Mouse (Mus musculus) heart, embryonic 11.5 days (tissue): ENCODE data around the gene Nrde2. TPM values are rescaled to one million over a fixed set of nuclear protein-coding genes. Genes with fewer than 3 reads are reported as not detected.

Source experiments
- ATAC-seq: fragments of 200-750 bp; cut with Nextera tagmentation; replicated peaks from 2 replicates; pipeline ENCODE4 v1.8.0; 2017; ENCODE audit warnings: moderate library complexity; ENCODE audit not compliant: insufficient number of reproducible peaks, low FRiP score, low TSS enrichment
- H3K27ac ChIP-seq: fragments of 300-500 bp; sonication (generic); 2 replicates; pipeline ENCODE4 v1.5.1; 2014; ENCODE audit warnings: mild to moderate bottlenecking, low read depth, low read length
- H3K27me3 ChIP-seq: fragments of 300-500 bp; sonication (generic); 2 replicates; pipeline ENCODE4 v1.6.1; 2014; ENCODE audit warnings: mild to moderate bottlenecking, low read length, mixed read lengths; ENCODE audit not compliant: control insufficient read depth, insufficient read depth
- H3K36me3 ChIP-seq: fragments of 300-500 bp; sonication (generic); 2 replicates; pipeline ENCODE4 v1.6.1; 2014; ENCODE audit warnings: mild to moderate bottlenecking, low read length, moderate library complexity, mixed read lengths; ENCODE audit not compliant: control insufficient read depth, insufficient read depth
- H3K4me1 ChIP-seq: fragments of 300-500 bp; sonication (generic); 2 replicates; pipeline ENCODE4 v1.6.1; 2014; ENCODE audit warnings: low read length; ENCODE audit not compliant: control insufficient read depth, insufficient read depth
- H3K4me2 ChIP-seq: fragments of 300-500 bp; sonication (generic); 2 replicates; pipeline ENCODE4 v1.6.1; 2014; ENCODE audit warnings: mild to moderate bottlenecking, moderate library complexity
- H3K4me3 ChIP-seq: fragments of 300-500 bp; sonication (generic); 2 replicates; pipeline ENCODE4 v1.5.1; 2014; ENCODE audit warnings: low read depth, low read length
- H3K9ac ChIP-seq: fragments of 300-500 bp; sonication (generic); 2 replicates; pipeline ENCODE4 v1.6.1; 2014; ENCODE audit warnings: mild to moderate bottlenecking, low read depth, low read length, moderate library complexity
- H3K9me3 ChIP-seq: fragments of 300-500 bp; sonication (generic); replicated peaks from 2 replicates; pipeline ENCODE4 v1.6.1; 2016; ENCODE audit warnings: low read length; ENCODE audit not compliant: control insufficient read depth
- WGBS: fragments of 180-500 bp; shearing (Covaris S2); extraction: QIAGEN DNeasy Blood & Tissue Kit; methylation state at CpG from one replicate; pipeline ENCODE4 v1.1.7; 2014; ENCODE audit not compliant: insufficient replicate concordance; 5-methylcytosine and 5-hydroxymethylcytosine counted together
- polyA plus RNA-seq: library from polyadenylated mRNA; unstranded; fragments of >200 nt; fragmentation: Nextera tagmentation; extraction: Ambion mirVana; gene quantifications from 2 replicates; pipeline ENCODE4 v1.2.1, GENCODE M21; 2014

Gene Nrde2
- polyA plus RNA-seq, 1 experiment from 2014 or later: 6.2 TPM

GRCm38 (mm10) chr12:100126968-100127865 is 32.2 kb downstream of the Nrde2 start:
- H3K4me2 ChIP-seq: peak overlapping the region; percentile 12
- H3K9me3 ChIP-seq: no peaks in the 10 kb centered on the region
- peak overlapping the region; percentile 30; the same call in 1 of the 2 replicates for H3K9ac ChIP-seq
- H3K27me3 ChIP-seq: no peaks in the 10 kb centered on the region
- peaks cover 20% of the 10 kb centered on the region for H3K4me1 ChIP-seq
- peak; percentile 58; the same call in 1 of the 2 replicates for ATAC-seq
- 50% methylated on average over 17 of the region's 17 CpGs for WGBS
- H3K36me3 ChIP-seq: peaks cover 44% of the 10 kb centered on the region
- no peak overlapping the region for H3K4me3 ChIP-seq
- peak overlapping the region; percentile 85 for H3K27ac ChIP-seq

- peaks cover 20% of the 10 kb centered on the region for H3K4me1 ChIP-seq
- H3K27ac ChIP-seq: no peak overlapping the region
- no peak overlapping the region for H3K9ac ChIP-seq
- H3K4me2 ChIP-seq: no peak overlapping the region
- no peak for ATAC-seq
- no peaks in the 10 kb centered on the region for H3K9me3 ChIP-seq
- no peaks in the 10 kb centered on the region for H3K27me3 ChIP-seq
- 81% methylated on average over 16 of the region's 16 CpGs for WGBS
- H3K4me3 ChIP-seq: no peak overlapping the region
- peaks cover 42% of the 10 kb centered on the region for H3K36me3 ChIP-seq
Measured at GRCm38 (mm10) chr12:100124913-100125798, 34.3 kb downstream of the Nrde2 start.

GRCm38 (mm10) chr12:100123476-100123875 is 36.0 kb downstream of the Nrde2 start:
- 85% methylated on average over 9 of the region's 9 CpGs for WGBS
- no peaks in the 10 kb centered on the region for H3K9me3 ChIP-seq
- H3K27ac ChIP-seq: no peak overlapping the region
- no peak for ATAC-seq
- peaks cover 15% of the 10 kb centered on the region for H3K4me1 ChIP-seq
- H3K36me3 ChIP-seq: peaks cover 47% of the 10 kb centered on the region
- H3K27me3 ChIP-seq: no peaks in the 10 kb centered on the region
- no peak overlapping the region for H3K4me2 ChIP-seq
- no peak overlapping the region for H3K4me3 ChIP-seq
- no peak overlapping the region for H3K9ac ChIP-seq

- Histone ChIP-seq H3K27me3 (no peaks in the 10 kb centered on the region), H3K4me2 (no peak overlapping the region), H3K4me1 (peaks cover 9% of the 10 kb centered on the region), H3K27ac (no peak overlapping the region), H3K4me3 (no peak overlapping the region), H3K36me3 (peaks cover 49% of the 10 kb centered on the region), H3K9ac (no peak overlapping the region), H3K9me3 (no peaks in the 10 kb centered on the region)
- no peak for ATAC-seq
- 84% methylated on average over 7 of the region's 7 CpGs for WGBS
Measured at GRCm38 (mm10) chr12:100122921-100123381, 36.5 kb downstream of the Nrde2 start.

GRCm38 (mm10) chr12:100115982-100116381 is 43.5 kb downstream of the Nrde2 start:
- Histone ChIP-seq H3K4me1 (peaks cover 6% of the 10 kb centered on the region), H3K9ac (no peak overlapping the region), H3K4me2 (no peak overlapping the region), H3K27me3 (no peaks in the 10 kb centered on the region), H3K4me3 (no peak overlapping the region), H3K36me3 (peaks cover 54% of the 10 kb centered on the region), H3K27ac (no peak overlapping the region), H3K9me3 (no peaks in the 10 kb centered on the region)
- 94% methylated on average over 5 of the region's 5 CpGs for WGBS
- ATAC-seq: no peak

GRCm38 (mm10) chr12:100109986-100110696 is 49.3 kb downstream of the Nrde2 start, which contains the start of gene Psmc1:
Psmc1 (plus strand) TSS chr12:100110154.
- H3K27ac ChIP-seq: peak within 1 kb of the TSS; percentile 84
- peak; percentile 70 for ATAC-seq
- no peaks in the 10 kb centered on the region for H3K27me3 ChIP-seq
- peak within 1 kb of the TSS; percentile 91 for H3K4me3 ChIP-seq
- peaks cover 9% of the 10 kb centered on the region for H3K36me3 ChIP-seq
- H3K9ac ChIP-seq: peak within 1 kb of the TSS; percentile 96
- H3K4me2 ChIP-seq: peak within 1 kb of the TSS; percentile 68
- no peaks in the 10 kb centered on the region for H3K9me3 ChIP-seq
- WGBS: under 1% methylated on average over 58 of the region's 58 CpGs
- H3K4me1 ChIP-seq: peaks cover 8% of the 10 kb centered on the region

GRCm38 (mm10) chr12:100107436-100107835 is 52.0 kb downstream of the Nrde2 start:
- Histone ChIP-seq H3K4me2 (no peak overlapping the region), H3K9ac (no peak overlapping the region), H3K4me3 (no peak overlapping the region), H3K4me1 (peaks cover 8% of the 10 kb centered on the region), H3K27me3 (no peaks in the 10 kb centered on the region), H3K9me3 (no peaks in the 10 kb centered on the region), H3K36me3 (no peaks in the 10 kb centered on the region), H3K27ac (no peak overlapping the region)
- no peak for ATAC-seq
- WGBS: 44% methylated on average over 4 of the region's 4 CpGs
